Mouse (Mus musculus) adrenal gland, adult 2 months (tissue): Measurements from ENCODE around the gene Rgs12. TPM values are rescaled to one million over a fixed set of nuclear protein-coding genes. Genes with fewer than 3 reads are reported as not detected.

Experiments
- DNase-seq: peaks from one replicate; pipeline ENCODE4 v3.0.0; 2021
- polyA plus RNA-seq: library from polyadenylated mRNA; depleted of rRNA; stranded (reverse); fragments of >200 nt; gene quantifications from 2 replicates; pipeline ENCODE4 v1.2.3, GENCODE M21; 2012
- total RNA-seq, 2 experiments: library from RNA; stranded (reverse); gene quantifications; 2 replicates each; pipeline ENCODE4 v1.2.3; 2021

Rgs12 gene
- total and polyA plus RNA-seq, 3 experiments, result 15.0 to 39.2 (median 25.8) TPM

GRCm38 (mm10) chr5:34981734-34982133, 32.5 kb downstream of the Rgs12 start:
- no peak for DNase-seq

GRCm38 (mm10) chr5:34984933-34985332, 35.7 kb downstream of the Rgs12 start:
- DNase-seq, result no peak

- DNase-seq, result peak; percentile 80
Observed at GRCm38 (mm10) chr5:34985867-34986266, 36.6 kb downstream of the Rgs12 start.

- no peak for DNase-seq
Observed at GRCm38 (mm10) chr5:34987396-34987795, 38.2 kb downstream of the Rgs12 start.

GRCm38 (mm10) chr5:34988690-34989089, 39.4 kb downstream of the Rgs12 start:
- no peak for DNase-seq

- no peak for DNase-seq
Observed at GRCm38 (mm10) chr5:34989321-34989772, 40.1 kb downstream of the Rgs12 start.

GRCm38 (mm10) chr5:34998754-34999153, 49.5 kb downstream of the Rgs12 start:
- DNase-seq, result no peak

- DNase-seq, result no peak
Observed at GRCm38 (mm10) chr5:34999281-34999680, 50.0 kb downstream of the Rgs12 start.

GRCm38 (mm10) chr5:35000323-35000722, 51.1 kb downstream of the Rgs12 start:
- DNase-seq, result no peak

- DNase-seq, result no peak
Observed at GRCm38 (mm10) chr5:35001144-35001543, 51.9 kb downstream of the Rgs12 start.

- no peak for DNase-seq
Observed at GRCm38 (mm10) chr5:35003611-35004162, 54.4 kb downstream of the Rgs12 start.

- DNase-seq, result no peak
Observed at GRCm38 (mm10) chr5:35004769-35005168, 55.5 kb downstream of the Rgs12 start.

- no peak for DNase-seq
Observed at GRCm38 (mm10) chr5:35005659-35006058, 56.4 kb downstream of the Rgs12 start.

GRCm38 (mm10) chr5:35006599-35006998, 57.4 kb downstream of the Rgs12 start:
- DNase-seq, result no peak

- peak; percentile 69 for DNase-seq
Observed at GRCm38 (mm10) chr5:35009163-35009562, 59.9 kb downstream of the Rgs12 start.

- DNase-seq, result no peak
Observed at GRCm38 (mm10) chr5:35010656-35011055, 61.4 kb downstream of the Rgs12 start.

- no peak for DNase-seq
Observed at GRCm38 (mm10) chr5:35011156-35011923, 62.1 kb downstream of the Rgs12 start.

GRCm38 (mm10) chr5:35014036-35014435, 64.8 kb downstream of the Rgs12 start:
- DNase-seq, result no peak

GRCm38 (mm10) chr5:35019673-35020300, 70.5 kb downstream of the Rgs12 start:
- DNase-seq, result no peak

GRCm38 (mm10) chr5:35020410-35021241, 71.4 kb downstream of the Rgs12 start:
- no peak for DNase-seq

GRCm38 (mm10) chr5:35024975-35025374, 75.7 kb downstream of the Rgs12 start:
- DNase-seq, result peak; percentile 74

- DNase-seq, result no peak
Observed at GRCm38 (mm10) chr5:35029303-35029702, 80.1 kb downstream of the Rgs12 start.
